Mouse (Mus musculus) small intestine, adult 2 months (tissue): ENCODE measurements around the gene 2210010C04Rik.

Experiments used
- CTCF ChIP-seq: fragments of 200-500 bp; IDR thresholded peaks from 2 replicates; pipeline ENCODE4 v1.5.1; 2012; ENCODE audit warnings: low read depth, mild to moderate bottlenecking, control low read depth, inconsistent platforms, low read length, moderate library complexity, mixed read lengths; ENCODE audit not compliant: insufficient replicate concordance, insufficient read length; ENCODE audit errors: extremely low read depth
- POLR2A ChIP-seq: fragments of 200-500 bp; IDR thresholded peaks from 2 replicates; pipeline ENCODE4 v1.6.1; 2012; ENCODE audit warnings: low read depth, mild to moderate bottlenecking, control low read depth, inconsistent platforms, low read length, moderate library complexity

DNA sequence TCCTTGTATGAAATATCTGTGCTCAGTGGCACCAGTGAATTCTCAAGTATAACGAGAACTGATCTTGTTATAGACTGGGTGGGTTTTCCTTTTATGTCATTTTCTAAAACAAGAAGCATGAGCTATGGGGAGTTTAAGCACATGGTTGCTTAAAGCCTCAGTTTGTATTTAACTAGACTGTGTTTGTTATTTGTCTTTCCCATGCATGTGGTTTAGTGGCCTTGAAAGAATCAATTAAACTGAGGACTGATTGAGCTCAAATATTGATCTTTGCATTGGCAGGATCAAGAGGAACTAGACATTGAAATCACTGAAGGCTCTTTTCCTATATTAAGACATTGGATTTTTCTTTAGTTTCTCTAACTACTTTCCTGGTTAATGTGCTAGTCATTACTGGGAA is 9.0 kb upstream of the 2210010C04Rik start:
- TF ChIP-seq CTCF (no peak), POLR2A (no peak)
